26 mouse cellular contexts compared by ENCODE assay signal in the genomic region with DNA sequence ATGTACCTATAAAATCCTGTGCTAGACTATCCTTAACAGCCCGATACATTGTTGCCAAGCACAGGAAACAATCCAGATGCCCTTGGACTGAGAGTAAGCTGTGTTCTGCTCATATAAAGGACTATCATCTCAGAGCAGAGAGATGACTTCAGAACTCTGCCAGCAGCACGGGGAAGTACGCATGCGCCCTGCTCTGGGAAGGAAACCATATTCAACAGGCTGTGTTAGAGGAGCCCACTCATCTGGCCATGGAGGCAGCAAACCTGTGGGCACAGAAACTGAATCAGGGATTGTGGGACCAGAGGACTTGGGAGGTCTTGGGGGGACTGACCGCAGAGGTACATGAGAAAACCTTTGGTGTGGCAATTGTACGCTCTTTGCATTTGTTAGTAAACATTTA. TPM values are rescaled to one million over a fixed set of nuclear protein-coding genes. Genes with fewer than 3 reads are reported as not detected.
DNase-seq lines count a peak whose midpoint lies in the region; ATAC-seq lines count a peak whose summit lies in the region.
"Had no signal": no experiment of that assay in that cellular context is flagged by ENCODE, and none has a peak within 500 bp of the region (broad histone marks: within the 10 kb centered on the region; RNA-seq: fewer than 3 reads in every experiment).

No protein-coding gene starts in this region.

- no peak overlapping the region for H3K4me3 ChIP-seq in limb, embryonic 10.5 days
- H3K4me3 ChIP-seq: embryonic facial prominence, embryonic 10.5 days; embryonic facial prominence, embryonic 13.5 days; erythroblast, embryonic 14.5 days; heart, adult 2 months; heart, embryonic 10.5 days; heart, embryonic 13.5 days; hindbrain, embryonic 12.5 days; hindbrain, embryonic 15.5 days had no signal

- DNase-seq in heart, adult 11 months = peak; percentile 57
- DNase-seq in heart, postnatal 25 days (ENCODE audit: low spot score) = no peak
- peak; percentile 81 for DNase-seq in testis, postnatal 10 days (ENCODE audit: low spot score)
- no peak for DNase-seq in layer of hippocampus, postnatal 10 days (ENCODE audit: low spot score in 2 of 2)
- no peak for DNase-seq in limb, embryonic 10.5 days (ENCODE audit: low spot score)
- DNase-seq: adrenal gland, adult 8-10 months; adrenal gland, postnatal 25 days; B cell, adult 2 months; cerebellum, adult 11 months; cerebellum, adult 9-11 months; cerebellum, postnatal 25 days; gastrocnemius, postnatal 25 days; heart, postnatal 14 days had no signal

- no peak overlapping the region for H3K27ac ChIP-seq in limb, embryonic 10.5 days
- H3K27ac ChIP-seq: embryonic facial prominence, embryonic 10.5 days; embryonic facial prominence, embryonic 13.5 days; heart, adult 2 months; heart, embryonic 10.5 days; heart, embryonic 13.5 days; hindbrain, embryonic 12.5 days; hindbrain, embryonic 15.5 days had no signal

- H3K9me3 ChIP-seq in limb, embryonic 10.5 days (replicated peaks) = no peaks in the 10 kb centered on the region
- H3K9me3 ChIP-seq: embryonic facial prominence, embryonic 10.5 days; embryonic facial prominence, embryonic 13.5 days; heart, embryonic 10.5 days; heart, embryonic 13.5 days; hindbrain, embryonic 12.5 days; hindbrain, embryonic 15.5 days had no signal

- ATAC-seq in activated CD4-positive, CD25-positive, alpha-beta regulatory T cell, adult 4 months = peak; percentile 5
- ATAC-seq: forebrain, embryonic 14.5 days; intestine, postnatal 0 days had no signal

- H3K36me3 ChIP-seq in limb, embryonic 10.5 days = no peaks in the 10 kb centered on the region
- H3K36me3 ChIP-seq: embryonic facial prominence, embryonic 10.5 days; G1E; heart, embryonic 10.5 days; heart, embryonic 13.5 days; hindbrain, embryonic 12.5 days; hindbrain, embryonic 15.5 days had no signal

- no peaks in the 10 kb centered on the region for H3K27me3 ChIP-seq in limb, embryonic 10.5 days (ENCODE audit: low read depth, poor library complexity, severe bottlenecking)
- H3K27me3 ChIP-seq: CH12.LX; embryonic facial prominence, embryonic 13.5 days; heart, embryonic 13.5 days; hindbrain, embryonic 12.5 days; hindbrain, embryonic 15.5 days had no signal

- WGBS in limb, embryonic 10.5 days = 90% methylated on average over 6 of the region's 6 CpGs

- peaks cover 5% of the 10 kb centered on the region; the same call in 1 of the 2 replicates for H3K4me1 ChIP-seq in limb, embryonic 10.5 days
- H3K4me1 ChIP-seq: heart, embryonic 10.5 days had no signal

- intact Hi-C loops in heart, postnatal 25 days (cut with DNase I) = no loop called here

RNA-seq across cellular contexts. Expression of a gene that starts 19.7 kb away (rescaled TPM):
- 1 to 10 TPM; 2.7 to 3.6 TPM for total RNA-seq in heart, postnatal 25 days (2021)
- polyA plus RNA-seq in activated CD4-positive, CD25-positive, alpha-beta regulatory T cell, adult 4 months (2017; shearing (Covaris generic)) = 100 to 1,000 TPM; 160 to 175 TPM
- 10 to 100 TPM; 20.8 to 24.9 TPM for total RNA-seq in layer of hippocampus, postnatal 10 days (2021)
- 2.9 and 6.2 TPM in 2 replicates for polyA plus RNA-seq in limb, embryonic 10.5 days (2016; fragmentation: Nextera tagmentation; extraction: Ambion mirVana)
- total RNA-seq: G1E had no signal
- polyA plus RNA-seq: G1E had no signal

RNA-seq across cellular contexts. Expression of a gene that starts 31.2 kb away (rescaled TPM):
- total RNA-seq in heart, postnatal 25 days (2021) = 10 to 100 TPM; 22.4 to 26.8 TPM
- 10 to 100 TPM; 12.7 to 15.2 TPM for polyA plus RNA-seq in activated CD4-positive, CD25-positive, alpha-beta regulatory T cell, adult 4 months (2017; shearing (Covaris generic))
- total RNA-seq in layer of hippocampus, postnatal 10 days (2021) = 10 to 100 TPM; 24.7 to 28.7 TPM
- 28.9 and 30.6 TPM in 2 replicates for polyA plus RNA-seq in limb, embryonic 10.5 days (2016; fragmentation: Nextera tagmentation; extraction: Ambion mirVana)

Comparison
In these comparisons a context has a peak if more than half of its experiments do, and no peak if none do; other contexts are left out.
1. DNase-seq: peak in heart, adult 11 months (single experiment) and testis, postnatal 10 days (single experiment); none in heart, postnatal 25 days (single experiment), layer of hippocampus, postnatal 10 days (0 of 2) and limb, embryonic 10.5 days (single experiment).
2. RNA of a gene that starts 19.7 kb away (total RNA-seq): 20.8 to 24.9 TPM in layer of hippocampus, postnatal 10 days; 2.7 to 3.6 TPM in heart, postnatal 25 days; every median in the first group is over 4 times any median in the second.